Mouse (Mus musculus): ENCODE data around the gene Irf1. TPM values are rescaled to one million over a fixed set of nuclear protein-coding genes. Genes with fewer than 3 reads are reported as not detected.

Irf1 gene
- polyA plus RNA-seq, 1 experiment, result 5.6 TPM

- peaks cover 2% of the 10 kb centered on the region; the same call in 1 of the 2 replicates for H3K27me3 ChIP-seq (ENCODE audit: control insufficient read depth, insufficient read depth, low read length)
- TF ChIP-seq CTCF (IDR thresholded peaks at IDR 0.05; ENCODE audit: borderline replicate concordance, insufficient read depth, low read depth, low read length) (no peak), POLR2A (IDR thresholded peaks at IDR 0.05; ENCODE audit: borderline replicate concordance, insufficient read depth, low read length) (no peak)
- H3K4me3 ChIP-seq (replicated peaks; ENCODE audit: insufficient read depth, low read depth, low read length), result no peak overlapping the region
- no peaks in the 10 kb centered on the region for H3K4me1 ChIP-seq (ENCODE audit: control insufficient read depth, insufficient read depth, low read length)
- DNase-seq, result no peak
- no peak overlapping the region for H3K27ac ChIP-seq (ENCODE audit: insufficient read depth, low read length)
- WGBS, result 88% methylated on average over 9 of the region's 9 CpGs
Measured at GRCm38 (mm10) chr11:53772536-53772935, 2.7 kb downstream of the Irf1 start.

GRCm38 (mm10) chr11:53773087-53773486, 3.3 kb downstream of the Irf1 start, which contains the start of gene Gm17334:
Gm17334 (minus strand) TSS chr11:53773187.
- Histone ChIP-seq H3K27ac (ENCODE audit: insufficient read depth, low read length) (no peak within 1 kb of the TSS), H3K4me3 (replicated peaks; ENCODE audit: insufficient read depth, low read depth, low read length) (no peak within 1 kb of the TSS), H3K4me1 (ENCODE audit: control insufficient read depth, insufficient read depth, low read length) (no peaks in the 10 kb centered on the region), H3K27me3 (ENCODE audit: control insufficient read depth, insufficient read depth, low read length) (peaks cover 2% of the 10 kb centered on the region; the same call in 1 of the 2 replicates)
- TF ChIP-seq CTCF (IDR thresholded peaks at IDR 0.05; ENCODE audit: borderline replicate concordance, insufficient read depth, low read depth, low read length) (no peak), POLR2A (IDR thresholded peaks at IDR 0.05; ENCODE audit: borderline replicate concordance, insufficient read depth, low read length) (no peak)
- no peak for DNase-seq
- WGBS, result 89% methylated on average over 5 of the region's 5 CpGs

- TF ChIP-seq POLR2A (IDR thresholded peaks at IDR 0.05; ENCODE audit: borderline replicate concordance, insufficient read depth, low read length) (no peak), CTCF (IDR thresholded peaks at IDR 0.05; ENCODE audit: borderline replicate concordance, insufficient read depth, low read depth, low read length) (no peak)
- DNase-seq, result no peak
- no peaks in the 10 kb centered on the region for H3K4me1 ChIP-seq (ENCODE audit: control insufficient read depth, insufficient read depth, low read length)
- no peak overlapping the region for H3K4me3 ChIP-seq (replicated peaks; ENCODE audit: insufficient read depth, low read depth, low read length)
- no peak overlapping the region for H3K27ac ChIP-seq (ENCODE audit: insufficient read depth, low read length)
- H3K27me3 ChIP-seq (ENCODE audit: control insufficient read depth, insufficient read depth, low read length), result peaks cover 2% of the 10 kb centered on the region; the same call in 1 of the 2 replicates
- WGBS, result 87% methylated on average over 16 of the region's 16 CpGs
Measured at GRCm38 (mm10) chr11:53773641-53774360, 4.0 kb downstream of the Irf1 start.

- Histone ChIP-seq H3K27me3 (ENCODE audit: control insufficient read depth, insufficient read depth, low read length) (no peaks in the 10 kb centered on the region), H3K4me1 (ENCODE audit: control insufficient read depth, insufficient read depth, low read length) (no peaks in the 10 kb centered on the region), H3K27ac (ENCODE audit: insufficient read depth, low read length) (no peak overlapping the region), H3K4me3 (replicated peaks; ENCODE audit: insufficient read depth, low read depth, low read length) (no peak overlapping the region)
- WGBS, result 88% methylated on average over 13 of the region's 13 CpGs
- TF ChIP-seq CTCF (IDR thresholded peaks at IDR 0.05; ENCODE audit: borderline replicate concordance, insufficient read depth, low read depth, low read length) (no peak), POLR2A (IDR thresholded peaks at IDR 0.05; ENCODE audit: borderline replicate concordance, insufficient read depth, low read length) (no peak)
- DNase-seq, result no peak
Measured at GRCm38 (mm10) chr11:53774659-53775255, 4.9 kb downstream of the Irf1 start.

- DNase-seq, result no peak
- TF ChIP-seq CTCF (IDR thresholded peaks at IDR 0.05; ENCODE audit: borderline replicate concordance, insufficient read depth, low read depth, low read length) (no peak), POLR2A (IDR thresholded peaks at IDR 0.05; ENCODE audit: borderline replicate concordance, insufficient read depth, low read length) (no peak)
Measured at GRCm38 (mm10) chr11:53777736-53778135, 7.9 kb downstream of the Irf1 start.

GRCm38 (mm10) chr11:53778455-53778854, 8.6 kb downstream of the Irf1 start:
- Histone ChIP-seq H3K27ac (ENCODE audit: insufficient read depth, low read length) (no peak overlapping the region), H3K4me1 (ENCODE audit: control insufficient read depth, insufficient read depth, low read length) (no peaks in the 10 kb centered on the region), H3K27me3 (ENCODE audit: control insufficient read depth, insufficient read depth, low read length) (no peaks in the 10 kb centered on the region), H3K4me3 (replicated peaks; ENCODE audit: insufficient read depth, low read depth, low read length) (no peak overlapping the region)
- 76% methylated on average over 5 of the region's 5 CpGs for WGBS
- TF ChIP-seq CTCF (IDR thresholded peaks at IDR 0.05; ENCODE audit: borderline replicate concordance, insufficient read depth, low read depth, low read length), result no peak
- TF ChIP-seq POLR2A (IDR thresholded peaks at IDR 0.05; ENCODE audit: borderline replicate concordance, insufficient read depth, low read length), result no peak
- DNase-seq, result no peak

More at GRCm38 (mm10) chr11:53777736-53778135, 7.9 kb downstream of the Irf1 start:
- no peaks in the 10 kb centered on the region for H3K4me1 ChIP-seq (ENCODE audit: control insufficient read depth, insufficient read depth, low read length)
- 79% methylated on average over 5 of the region's 5 CpGs for WGBS
- no peak overlapping the region for H3K27ac ChIP-seq (ENCODE audit: insufficient read depth, low read length)
- H3K27me3 ChIP-seq (ENCODE audit: control insufficient read depth, insufficient read depth, low read length), result no peaks in the 10 kb centered on the region
- no peak overlapping the region for H3K4me3 ChIP-seq (replicated peaks; ENCODE audit: insufficient read depth, low read depth, low read length)

- 91% methylated on average over 2 of the region's 2 CpGs for WGBS
- Histone ChIP-seq H3K27me3 (ENCODE audit: control insufficient read depth, insufficient read depth, low read length) (no peaks in the 10 kb centered on the region), H3K27ac (ENCODE audit: insufficient read depth, low read length) (no peak overlapping the region), H3K4me1 (ENCODE audit: control insufficient read depth, insufficient read depth, low read length) (no peaks in the 10 kb centered on the region), H3K4me3 (replicated peaks; ENCODE audit: insufficient read depth, low read depth, low read length) (no peak overlapping the region)
- DNase-seq, result no peak
- no peak for TF ChIP-seq POLR2A (IDR thresholded peaks at IDR 0.05; ENCODE audit: borderline replicate concordance, insufficient read depth, low read length)
- no peak for TF ChIP-seq CTCF (IDR thresholded peaks at IDR 0.05; ENCODE audit: borderline replicate concordance, insufficient read depth, low read depth, low read length)
Measured at GRCm38 (mm10) chr11:53779808-53780207, 10.0 kb downstream of the Irf1 start.

- H3K4me1 ChIP-seq (ENCODE audit: control insufficient read depth, insufficient read depth, low read length), result no peaks in the 10 kb centered on the region
- H3K27me3 ChIP-seq (ENCODE audit: control insufficient read depth, insufficient read depth, low read length), result no peaks in the 10 kb centered on the region
- H3K4me3 ChIP-seq (replicated peaks; ENCODE audit: insufficient read depth, low read depth, low read length), result no peak overlapping the region
- no peak for TF ChIP-seq CTCF (IDR thresholded peaks at IDR 0.05; ENCODE audit: borderline replicate concordance, insufficient read depth, low read depth, low read length)
- no peak for TF ChIP-seq POLR2A (IDR thresholded peaks at IDR 0.05; ENCODE audit: borderline replicate concordance, insufficient read depth, low read length)
- 65% methylated on average over 3 of the region's 3 CpGs for WGBS
- DNase-seq, result no peak
- no peak overlapping the region for H3K27ac ChIP-seq (ENCODE audit: insufficient read depth, low read length)
Measured at GRCm38 (mm10) chr11:53780262-53780661, 10.4 kb downstream of the Irf1 start.

Measured in cerebellum, adult 2 months (tissue).